Mouse (Mus musculus): ENCODE data around the gene Poln.

DNA sequence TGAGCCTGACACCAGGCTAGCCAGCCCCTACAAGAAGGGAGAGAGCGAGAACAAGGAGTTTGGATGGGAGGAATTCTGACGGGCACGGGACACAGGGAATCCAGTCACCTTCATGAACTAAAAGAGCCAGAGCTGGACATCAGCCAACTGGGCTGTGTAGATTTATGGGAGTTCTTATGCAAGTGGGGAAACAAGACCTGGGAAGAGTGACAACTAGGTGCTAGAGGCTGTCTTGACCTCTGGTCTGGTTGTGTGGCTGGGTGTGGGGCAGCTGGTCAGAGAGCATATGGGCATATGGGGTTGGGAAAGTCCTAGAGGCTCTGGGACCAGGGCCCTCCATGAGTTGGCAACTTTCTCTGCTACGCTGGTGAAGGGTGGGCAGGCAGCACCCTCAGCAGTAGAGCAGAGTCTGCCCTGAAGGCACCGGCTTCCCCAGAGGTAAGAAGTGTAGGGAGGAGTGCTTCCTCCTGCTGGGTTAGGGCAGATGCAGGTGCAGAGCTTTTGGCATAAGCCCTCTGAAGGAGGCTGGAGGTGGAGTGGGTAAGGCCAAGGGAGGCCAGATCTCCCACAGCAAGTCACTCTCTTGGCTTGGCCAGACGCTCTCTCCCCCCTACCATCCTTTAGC, 169.7 kb downstream of the Poln start:
- TF ChIP-seq CTCF (IDR thresholded peaks at IDR 0.05; ENCODE audit: extremely low read depth, insufficient read depth, insufficient read length, insufficient replicate concordance) (no peak), POLR2A (IDR thresholded peaks at IDR 0.05; ENCODE audit: low read depth, low read length) (no peak)
